Mouse (Mus musculus) spleen, adult 10 weeks (tissue): Measurements from ENCODE around the gene Vmn1r104. TPM values are rescaled to one million over a fixed set of nuclear protein-coding genes. Genes with fewer than 3 reads are reported as not detected.

Experiments
- polyA plus RNA-seq: library from polyadenylated mRNA; stranded (reverse); fragments of 350-450 nt; fragmentation: Illumina TruSeq; extraction: RNeasy Lipid Tissue Mini Kit (QIAGEN cat#74804); gene quantifications from one replicate; pipeline ENCODE4 v1.2.3, GENCODE M21; 2015; ENCODE audit warnings: low replicate concordance; ENCODE audit not compliant: insufficient read depth

Gene Vmn1r104
- polyA plus RNA-seq = not detected

DNA sequence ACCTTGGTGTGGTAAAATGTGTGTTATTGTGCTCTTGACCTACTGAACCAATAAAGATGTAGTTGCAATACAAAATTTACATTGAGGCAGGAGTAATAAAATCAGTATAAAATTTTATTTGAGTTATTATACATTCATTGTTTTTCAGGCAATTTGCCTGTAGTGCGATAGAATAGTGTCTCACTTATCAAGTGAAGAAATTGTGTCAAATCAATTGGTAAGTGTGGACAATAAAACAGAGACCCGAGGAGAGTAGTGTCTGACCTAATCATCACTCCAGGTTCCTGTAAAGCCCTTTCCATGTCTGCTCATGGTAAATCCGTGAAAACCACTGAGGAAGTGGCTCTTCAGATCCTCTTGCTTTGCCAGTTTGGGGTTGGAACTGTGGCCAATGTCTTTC lies at the start of gene Vmn1r104:
Gene Vmn1r104, plus strand, starts transcription at position 301 of the 400 bp plus-strand sequence.

DNA sequence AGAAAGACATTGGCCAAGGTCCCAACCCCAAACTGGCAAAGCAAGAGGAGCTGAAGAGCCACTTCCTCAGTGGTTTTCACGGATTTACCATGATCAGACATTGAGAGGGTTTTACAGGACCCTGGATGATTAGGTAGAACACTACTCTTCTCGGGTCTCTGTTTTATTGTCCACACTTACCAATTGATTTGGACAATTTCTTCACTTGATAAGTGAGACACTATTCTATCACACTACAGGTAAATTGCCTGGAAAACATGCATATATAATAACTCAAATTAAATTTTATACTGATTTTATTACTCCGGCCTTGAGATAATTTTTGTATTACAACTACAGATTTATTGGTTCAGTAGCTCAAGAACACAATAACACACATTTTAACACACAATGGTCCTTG lies 23.2 kb upstream of the Vmn1r104 start, which contains the start of gene Vmn1r103:
Gene Vmn1r103, minus strand, starts transcription at position 101 of the 400 bp plus-strand sequence.

GRCm38 (mm10) chr7:20545657-20546056 lies 12.0 kb downstream of the Vmn1r104 start, which contains the start of gene Gm5726:
Gene Gm5726, minus strand, starts transcription at chr7:20545757.

DNA sequence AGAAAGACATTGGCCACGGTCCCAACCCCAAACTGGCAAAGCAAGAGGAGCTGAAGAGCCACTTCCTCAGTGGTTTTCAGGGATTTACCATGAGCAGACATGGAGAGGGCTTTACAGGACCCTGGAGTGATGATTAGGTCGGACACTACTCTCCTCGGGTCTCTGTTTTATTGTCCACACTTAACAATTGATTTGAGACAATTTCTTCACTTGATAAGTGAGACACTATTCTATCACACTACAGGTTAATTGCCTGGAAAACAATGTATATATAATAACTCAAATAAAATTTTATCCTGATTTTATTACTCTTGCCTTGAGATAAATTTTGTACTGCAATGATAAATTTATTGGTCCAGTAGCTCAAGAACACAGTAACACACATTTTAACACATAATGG lies 42.5 kb downstream of the Vmn1r104 start, which contains the start of gene Gm4141:
Gene Gm4141, minus strand, starts transcription at position 101 of the 400 bp plus-strand sequence.

Other genes starting within 250 kb of the Vmn1r104 start
- not detected for gene Gm4133, start 199.8 kb upstream of the Vmn1r104 start, polyA plus RNA-seq
- gene Gm5728, start 158.4 kb upstream of the Vmn1r104 start, polyA plus RNA-seq = not detected
- gene Vmn1r100, start 115.9 kb upstream of the Vmn1r104 start, polyA plus RNA-seq = not detected
- gene Vmn1r101, start 91.2 kb upstream of the Vmn1r104 start, polyA plus RNA-seq = not detected
- not detected for gene Gm10670, start 58.9 kb upstream of the Vmn1r104 start, polyA plus RNA-seq
- not detected for gene Vmn1r103, start 23.3 kb upstream of the Vmn1r104 start, polyA plus RNA-seq
- not detected for gene Gm5726, start 11.9 kb downstream of the Vmn1r104 start, polyA plus RNA-seq
- gene Gm4141, start 42.4 kb downstream of the Vmn1r104 start, polyA plus RNA-seq = not detected
- gene Gm4513, start 65.2 kb downstream of the Vmn1r104 start, polyA plus RNA-seq = not detected
- not detected for gene Vmn1r107, start 135.1 kb downstream of the Vmn1r104 start, polyA plus RNA-seq
- gene Vmn1r111, start 169.4 kb downstream of the Vmn1r104 start, polyA plus RNA-seq = not detected
- gene Gm10668, start 196.8 kb downstream of the Vmn1r104 start, polyA plus RNA-seq = not detected
- not detected for gene Vmn1r112, start 237.3 kb downstream of the Vmn1r104 start, polyA plus RNA-seq